Mouse (Mus musculus): ENCODE data around the gene Slc25a24. TPM values are rescaled to one million over a fixed set of nuclear protein-coding genes. Genes with fewer than 3 reads are reported as not detected.

Slc25a24 gene
- total and polyA plus RNA-seq, 3 experiments = 1.9 to 7.4 (median 5.7) TPM

- no peak for DNase-seq
- Histone ChIP-seq H3K27me3 (ENCODE audit: control insufficient read depth, insufficient read depth, low read length) (no peaks in the 10 kb centered on the region), H3K4me1 (ENCODE audit: control insufficient read depth, insufficient read depth, low read length) (peaks cover 1% of the 10 kb centered on the region; the same call in 1 of the 2 replicates), H3K79me2 (replicated peaks; ENCODE audit: control insufficient read depth, insufficient read depth, low read length) (no peaks in the 10 kb centered on the region), H3K27ac (no peak overlapping the region), H3K9ac (ENCODE audit: low read depth, low read length) (no peak overlapping the region), H3K4me3 (no peak overlapping the region), H3K36me3 (ENCODE audit: control insufficient read depth, insufficient read depth, low read length) (no peaks in the 10 kb centered on the region; the same call in 1 of the 2 replicates)
- 87% methylated on average over 5 of the region's 5 CpGs for WGBS
- intact Hi-C loops (cut with DNase I) = loop anchor here (5.0 kb wide), 1 partner anchor 168 kb away; the partner anchor contains the start of gene Vav3
- TF ChIP-seq POLR2A (IDR thresholded peaks at IDR 0.05; ENCODE audit: insufficient read depth, low read depth, low read length) = no peak
- no peak for TF ChIP-seq EP300 (IDR thresholded peaks at IDR 0.05; ENCODE audit: insufficient read depth, low read depth, low read length)
- TF ChIP-seq CTCF (IDR thresholded peaks at IDR 0.05) = no peak
Measured at GRCm38 (mm10) chr3:109174394-109174793, 51.4 kb downstream of the Slc25a24 start.

GRCm38 (mm10) chr3:109178705-109179104 lies 55.8 kb downstream of the Slc25a24 start:
- TF ChIP-seq EP300 (IDR thresholded peaks at IDR 0.05; ENCODE audit: insufficient read depth, low read depth, low read length) (no peak), CTCF (IDR thresholded peaks at IDR 0.05) (no peak), POLR2A (IDR thresholded peaks at IDR 0.05; ENCODE audit: insufficient read depth, low read depth, low read length) (no peak)
- Histone ChIP-seq H3K9ac (ENCODE audit: low read depth, low read length) (no peak overlapping the region), H3K27me3 (ENCODE audit: control insufficient read depth, insufficient read depth, low read length) (no peaks in the 10 kb centered on the region), H3K4me1 (ENCODE audit: control insufficient read depth, insufficient read depth, low read length) (peaks cover 1% of the 10 kb centered on the region; the same call in 1 of the 2 replicates), H3K79me2 (replicated peaks; ENCODE audit: control insufficient read depth, insufficient read depth, low read length) (no peaks in the 10 kb centered on the region), H3K36me3 (ENCODE audit: control insufficient read depth, insufficient read depth, low read length) (no peaks in the 10 kb centered on the region), H3K4me3 (no peak overlapping the region), H3K27ac (no peak overlapping the region)
- 37% methylated on average over 6 of the region's 6 CpGs for WGBS
- intact Hi-C loops (cut with DNase I) = no loop called here
- DNase-seq = no peak

- WGBS = 74% methylated on average over 6 of the region's 6 CpGs
Measured at GRCm38 (mm10) chr3:109179528-109180076, 56.7 kb downstream of the Slc25a24 start.

GRCm38 (mm10) chr3:109196166-109196565 lies 73.2 kb downstream of the Slc25a24 start:
- intact Hi-C loops (cut with DNase I) = no loop called here
- no peaks in the 10 kb centered on the region for H3K36me3 ChIP-seq (ENCODE audit: control insufficient read depth, insufficient read depth, low read length)
- H3K4me3 ChIP-seq = no peak overlapping the region
- no peak overlapping the region for H3K27ac ChIP-seq
- TF ChIP-seq POLR2A (IDR thresholded peaks at IDR 0.05; ENCODE audit: insufficient read depth, low read depth, low read length) (no peak), CTCF (IDR thresholded peaks at IDR 0.05) (no peak), EP300 (IDR thresholded peaks at IDR 0.05; ENCODE audit: insufficient read depth, low read depth, low read length) (no peak)
- H3K79me2 ChIP-seq (replicated peaks; ENCODE audit: control insufficient read depth, insufficient read depth, low read length) = no peaks in the 10 kb centered on the region
- WGBS = 54% methylated on average over 2 of the region's 2 CpGs
- no peak for DNase-seq
- H3K4me1 ChIP-seq (ENCODE audit: control insufficient read depth, insufficient read depth, low read length) = no peaks in the 10 kb centered on the region; the same call in 1 of the 2 replicates
- H3K27me3 ChIP-seq (ENCODE audit: control insufficient read depth, insufficient read depth, low read length) = no peaks in the 10 kb centered on the region
- no peak overlapping the region for H3K9ac ChIP-seq (ENCODE audit: low read depth, low read length)

More at GRCm38 (mm10) chr3:109179528-109180076, 56.7 kb downstream of the Slc25a24 start:
- Histone ChIP-seq H3K27ac (no peak overlapping the region), H3K27me3 (ENCODE audit: control insufficient read depth, insufficient read depth, low read length) (no peaks in the 10 kb centered on the region), H3K36me3 (ENCODE audit: control insufficient read depth, insufficient read depth, low read length) (no peaks in the 10 kb centered on the region), H3K4me3 (no peak overlapping the region), H3K79me2 (replicated peaks; ENCODE audit: control insufficient read depth, insufficient read depth, low read length) (no peaks in the 10 kb centered on the region), H3K9ac (ENCODE audit: low read depth, low read length) (no peak overlapping the region), H3K4me1 (ENCODE audit: control insufficient read depth, insufficient read depth, low read length) (peaks cover 1% of the 10 kb centered on the region; the same call in 1 of the 2 replicates)
- intact Hi-C loops (cut with DNase I) = no loop called here
- TF ChIP-seq POLR2A (IDR thresholded peaks at IDR 0.05; ENCODE audit: insufficient read depth, low read depth, low read length) (no peak), CTCF (IDR thresholded peaks at IDR 0.05) (no peak), EP300 (IDR thresholded peaks at IDR 0.05; ENCODE audit: insufficient read depth, low read depth, low read length) (no peak)
- DNase-seq = no peak

GRCm38 (mm10) chr3:109199280-109199679 lies 76.3 kb downstream of the Slc25a24 start:
- no peaks in the 10 kb centered on the region for H3K27me3 ChIP-seq (ENCODE audit: control insufficient read depth, insufficient read depth, low read length)
- H3K4me3 ChIP-seq = no peak overlapping the region
- no peaks in the 10 kb centered on the region for H3K79me2 ChIP-seq (replicated peaks; ENCODE audit: control insufficient read depth, insufficient read depth, low read length)
- H3K27ac ChIP-seq = no peak overlapping the region
- intact Hi-C loops (cut with DNase I) = loop anchor here (1.0 kb wide), 1 partner anchor 292 kb away; no protein-coding TSS in a partner anchor
- no peak overlapping the region for H3K9ac ChIP-seq (ENCODE audit: low read depth, low read length)
- no peaks in the 10 kb centered on the region for H3K36me3 ChIP-seq (ENCODE audit: control insufficient read depth, insufficient read depth, low read length)
- peak; percentile 76 for TF ChIP-seq CTCF (IDR thresholded peaks at IDR 0.05)
- TF ChIP-seq EP300 (IDR thresholded peaks at IDR 0.05; ENCODE audit: insufficient read depth, low read depth, low read length) = no peak
- no peak for DNase-seq
- 90% methylated on average over 1 of the region's 1 CpGs for WGBS
- no peaks in the 10 kb centered on the region; the same call in 1 of the 2 replicates for H3K4me1 ChIP-seq (ENCODE audit: control insufficient read depth, insufficient read depth, low read length)

- Histone ChIP-seq H3K4me3 (no peak overlapping the region), H3K9ac (ENCODE audit: low read depth, low read length) (no peak overlapping the region), H3K4me1 (ENCODE audit: control insufficient read depth, insufficient read depth, low read length) (no peaks in the 10 kb centered on the region), H3K27ac (no peak overlapping the region), H3K27me3 (ENCODE audit: control insufficient read depth, insufficient read depth, low read length) (no peaks in the 10 kb centered on the region), H3K79me2 (replicated peaks; ENCODE audit: control insufficient read depth, insufficient read depth, low read length) (no peaks in the 10 kb centered on the region), H3K36me3 (ENCODE audit: control insufficient read depth, insufficient read depth, low read length) (no peaks in the 10 kb centered on the region)
- WGBS = 96% methylated on average over 3 of the region's 3 CpGs
- intact Hi-C loops (cut with DNase I) = no loop called here
- DNase-seq = no peak
- no peak for TF ChIP-seq EP300 (IDR thresholded peaks at IDR 0.05; ENCODE audit: insufficient read depth, low read depth, low read length)
- TF ChIP-seq POLR2A (IDR thresholded peaks at IDR 0.05; ENCODE audit: insufficient read depth, low read depth, low read length) = no peak
- no peak for TF ChIP-seq CTCF (IDR thresholded peaks at IDR 0.05)
Measured at GRCm38 (mm10) chr3:109212322-109212721, 89.4 kb downstream of the Slc25a24 start.

Data from heart, adult 2 months (tissue).